9 mouse cellular contexts compared by ENCODE assay signal in the genomic region with DNA sequence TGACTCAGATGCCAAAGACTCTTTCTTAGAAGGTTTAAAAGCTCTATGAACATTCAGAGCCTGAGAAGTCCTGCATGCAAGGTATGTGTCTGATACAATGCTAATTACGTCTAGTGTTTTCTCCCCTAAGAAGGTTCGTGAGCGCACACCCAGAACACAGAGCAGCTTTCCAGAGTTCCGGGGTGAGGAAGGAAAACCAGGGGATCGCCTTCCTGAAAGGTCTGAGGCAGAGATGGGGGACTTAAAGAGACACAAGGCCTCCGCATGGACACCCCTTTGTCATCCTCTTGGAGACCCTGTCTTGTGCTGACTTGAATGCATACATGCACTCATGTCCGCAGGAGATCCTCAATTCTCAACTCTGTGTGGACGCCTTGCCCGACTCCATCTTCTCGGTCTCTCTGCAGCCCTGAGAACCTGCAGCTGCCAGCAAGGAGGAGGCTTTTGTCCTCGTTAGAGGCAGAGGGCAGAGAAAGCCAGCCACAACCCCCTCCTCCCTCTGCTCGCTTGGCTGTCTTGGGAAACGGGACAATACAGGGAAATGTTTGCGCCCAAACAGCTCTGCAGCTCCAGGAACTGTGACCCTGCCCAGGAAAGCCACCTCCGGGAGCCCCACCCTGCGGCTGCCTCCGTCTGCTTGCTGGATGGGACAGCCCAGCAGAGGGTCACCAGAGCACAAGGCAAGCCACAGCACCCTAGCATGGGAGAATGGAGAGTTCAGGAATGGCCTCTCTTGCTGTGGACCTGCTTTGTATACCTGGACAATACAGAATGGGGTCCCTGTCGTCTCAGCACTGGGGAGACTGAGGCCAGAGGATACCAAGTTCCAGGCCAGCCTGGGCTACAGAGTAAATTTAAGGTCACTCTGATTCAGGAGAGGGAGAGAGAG. TPM values are rescaled to one million over a fixed set of nuclear protein-coding genes. Genes with fewer than 3 reads are reported as not detected.
DNase-seq lines count a peak whose midpoint lies in the region; ATAC-seq lines count a peak whose summit lies in the region.
"Had no signal": no experiment of that assay in that cellular context is flagged by ENCODE, and none has a peak within 500 bp of the region (broad histone marks: within the 10 kb centered on the region; RNA-seq: fewer than 3 reads in every experiment).

No protein-coding gene starts in this region.

- no peaks in the 10 kb centered on the region for H3K4me1 ChIP-seq in midbrain, embryonic 11.5 days (ENCODE audit: control insufficient read depth, insufficient read depth, low read length)
- H3K4me1 ChIP-seq in midbrain, embryonic 14.5 days (ENCODE audit: control insufficient read depth, insufficient read depth, low read length), result no peaks in the 10 kb centered on the region
- peaks cover 12% of the 10 kb centered on the region for H3K4me1 ChIP-seq in heart, embryonic 13.5 days
- 0 out of 2 replicates have a peak, but pooled peaks cover 2% of the 10 kb centered on the region for H3K4me1 ChIP-seq in stomach, embryonic 16.5 days (ENCODE audit: control insufficient read depth, insufficient read depth, low read length)
- H3K4me1 ChIP-seq: megakaryocyte, embryonic 14.5 days had no signal

- WGBS in midbrain, embryonic 11.5 days, result 57% methylated on average over 18 of the region's 18 CpGs
- 52% methylated on average over 18 of the region's 18 CpGs for WGBS in midbrain, embryonic 14.5 days
- WGBS in heart, embryonic 13.5 days, result 57% methylated on average over 18 of the region's 18 CpGs
- 49% methylated on average over 18 of the region's 18 CpGs for WGBS in stomach, embryonic 16.5 days

- H3K27me3 ChIP-seq in midbrain, embryonic 11.5 days (ENCODE audit: control insufficient read depth, insufficient read depth, low read length), result no peaks in the 10 kb centered on the region
- no peaks in the 10 kb centered on the region for H3K27me3 ChIP-seq in midbrain, embryonic 14.5 days (ENCODE audit: control insufficient read depth, insufficient read depth, low read length)
- no peaks in the 10 kb centered on the region; the same call in 1 of the 2 replicates for H3K27me3 ChIP-seq in heart, embryonic 13.5 days (replicated peaks)
- H3K27me3 ChIP-seq in stomach, embryonic 16.5 days (ENCODE audit: control insufficient read depth, insufficient read depth, low read length), result no peaks in the 10 kb centered on the region

- H3K9ac ChIP-seq in midbrain, embryonic 11.5 days (ENCODE audit: low read length), result no peak overlapping the region; the same call in 1 of the 2 replicates
- no peak overlapping the region for H3K9ac ChIP-seq in midbrain, embryonic 14.5 days (replicated peaks; ENCODE audit: low read length)
- H3K9ac ChIP-seq in heart, embryonic 13.5 days, result no peak overlapping the region
- H3K9ac ChIP-seq in stomach, embryonic 16.5 days (ENCODE audit: low read length), result 0 out of 2 replicates have a peak overlapping the region, but pooled peaks have one; percentile 18

- no peak overlapping the region for H3K4me3 ChIP-seq in midbrain, embryonic 11.5 days (ENCODE audit: low read depth, low read length)
- no peak overlapping the region for H3K4me3 ChIP-seq in midbrain, embryonic 14.5 days (replicated peaks; ENCODE audit: low read depth, low read length)
- H3K4me3 ChIP-seq in heart, embryonic 13.5 days, result no peak overlapping the region
- no peak overlapping the region for H3K4me3 ChIP-seq in stomach, embryonic 16.5 days (replicated peaks; ENCODE audit: low read length)
- H3K4me3 ChIP-seq: megakaryocyte, embryonic 14.5 days had no signal

- DNase-seq in midbrain, embryonic 11.5 days (ENCODE audit: low spot score, missing footprints), result peak; percentile 85
- no peak for DNase-seq in midbrain, embryonic 14.5 days
- peak; percentile 79 to 85 for DNase-seq in kidney, postnatal 36 days
- DNase-seq in frontal cortex, postnatal 25 days (ENCODE audit: low spot score in 2 of 2), result no peak
- no peak for DNase-seq in spleen, postnatal 4 days (ENCODE audit: low spot score in 2 of 2)
- DNase-seq in cerebellum, adult 9-11 months, result no peak

- no peak overlapping the region for H3K27ac ChIP-seq in midbrain, embryonic 11.5 days (ENCODE audit: low read depth, low read length)
- no peak overlapping the region for H3K27ac ChIP-seq in midbrain, embryonic 14.5 days (replicated peaks; ENCODE audit: low read depth, low read length)
- peak overlapping the region; percentile 70 for H3K27ac ChIP-seq in heart, embryonic 13.5 days (replicated peaks)
- peak overlapping the region; percentile 39 for H3K27ac ChIP-seq in stomach, embryonic 16.5 days (ENCODE audit: low read length)

- no peak for ATAC-seq in midbrain, embryonic 11.5 days (ENCODE audit: low FRiP score)
- ATAC-seq in midbrain, embryonic 14.5 days (ENCODE audit: low FRiP score, low TSS enrichment), result no peak
- peak; percentile 55; the same call in 1 of the 2 replicates for ATAC-seq in heart, embryonic 13.5 days (ENCODE audit: extremely low read depth, insufficient number of reproducible peaks, low FRiP score, low TSS enrichment)
- peak; percentile 42; the same call in 1 of the 2 replicates for ATAC-seq in stomach, embryonic 16.5 days (ENCODE audit: insufficient read depth, low FRiP score)

- no peaks in the 10 kb centered on the region for H3K36me3 ChIP-seq in midbrain, embryonic 11.5 days (ENCODE audit: control insufficient read depth, insufficient read depth, low read length)
- no peaks in the 10 kb centered on the region for H3K36me3 ChIP-seq in midbrain, embryonic 14.5 days (ENCODE audit: control insufficient read depth, insufficient read depth, low read length)
- H3K36me3 ChIP-seq in heart, embryonic 13.5 days, result no peaks in the 10 kb centered on the region
- H3K36me3 ChIP-seq in stomach, embryonic 16.5 days (ENCODE audit: control insufficient read depth, insufficient read depth, low read length), result no peaks in the 10 kb centered on the region

- no peaks in the 10 kb centered on the region for H3K9me3 ChIP-seq in midbrain, embryonic 11.5 days (ENCODE audit: control insufficient read depth, low read length)
- no peaks in the 10 kb centered on the region for H3K9me3 ChIP-seq in midbrain, embryonic 14.5 days (ENCODE audit: control insufficient read depth, low read length)
- H3K9me3 ChIP-seq in heart, embryonic 13.5 days, result peaks cover 2% of the 10 kb centered on the region; the same call in 1 of the 2 replicates
- no peaks in the 10 kb centered on the region for H3K9me3 ChIP-seq in stomach, embryonic 16.5 days (replicated peaks; ENCODE audit: control insufficient read depth, low read length)

- H3K4me2 ChIP-seq in midbrain, embryonic 11.5 days, result no peak overlapping the region
- no peak overlapping the region for H3K4me2 ChIP-seq in midbrain, embryonic 14.5 days (ENCODE audit: low read length)
- H3K4me2 ChIP-seq in heart, embryonic 13.5 days, result peak overlapping the region; percentile 27
- no peak overlapping the region for H3K4me2 ChIP-seq in stomach, embryonic 16.5 days (ENCODE audit: low read depth, low read length)

RNA-seq across cellular contexts. Expression of a gene that starts 18.8 kb away (rescaled TPM):
- not detected in 2 replicates for polyA plus RNA-seq in midbrain, embryonic 11.5 days (2014; fragmentation: Nextera tagmentation; extraction: Ambion mirVana)
- not detected in 2 replicates for polyA plus RNA-seq in midbrain, embryonic 14.5 days (2014; fragmentation: Nextera tagmentation; extraction: Ambion mirVana)
- not detected in 2 replicates for polyA plus RNA-seq in heart, embryonic 13.5 days (2015; fragmentation: Nextera tagmentation; extraction: Ambion mirVana)
- not detected in 2 replicates for polyA plus RNA-seq in stomach, embryonic 16.5 days (2015; fragmentation: Nextera tagmentation; extraction: Ambion mirVana)

RNA-seq across cellular contexts. Expression of a gene that starts 27.6 kb away (rescaled TPM):
- polyA plus RNA-seq in midbrain, embryonic 11.5 days (2014; fragmentation: Nextera tagmentation; extraction: Ambion mirVana), result 3.8 and 3.9 TPM in 2 replicates
- polyA plus RNA-seq in midbrain, embryonic 14.5 days (2014; fragmentation: Nextera tagmentation; extraction: Ambion mirVana), result not detected in 2 replicates
- polyA plus RNA-seq in heart, embryonic 13.5 days (2015; fragmentation: Nextera tagmentation; extraction: Ambion mirVana), result 3.2 and 9.9 TPM in 2 replicates
- 8.6 and 13.5 TPM in 2 replicates for polyA plus RNA-seq in stomach, embryonic 16.5 days (2015; fragmentation: Nextera tagmentation; extraction: Ambion mirVana)

RNA-seq across cellular contexts. Expression of a gene that starts 44.5 kb away (rescaled TPM):
- polyA plus RNA-seq in midbrain, embryonic 11.5 days (2014; fragmentation: Nextera tagmentation; extraction: Ambion mirVana), result 9.1 and 9.2 TPM in 2 replicates
- polyA plus RNA-seq in midbrain, embryonic 14.5 days (2014; fragmentation: Nextera tagmentation; extraction: Ambion mirVana), result 6.0 and 6.3 TPM in 2 replicates
- 9.3 and 10.4 TPM in 2 replicates for polyA plus RNA-seq in heart, embryonic 13.5 days (2015; fragmentation: Nextera tagmentation; extraction: Ambion mirVana)
- polyA plus RNA-seq in stomach, embryonic 16.5 days (2015; fragmentation: Nextera tagmentation; extraction: Ambion mirVana), result 14.1 and 14.8 TPM in 2 replicates

RNA-seq across cellular contexts. Expression of a gene that starts 59.0 kb away (rescaled TPM):
- polyA plus RNA-seq in midbrain, embryonic 11.5 days (2014; fragmentation: Nextera tagmentation; extraction: Ambion mirVana), result 2.5 and 2.7 TPM in 2 replicates
- polyA plus RNA-seq in midbrain, embryonic 14.5 days (2014; fragmentation: Nextera tagmentation; extraction: Ambion mirVana), result not detected in 2 replicates
- polyA plus RNA-seq in heart, embryonic 13.5 days (2015; fragmentation: Nextera tagmentation; extraction: Ambion mirVana), result 1.6 and 1.7 TPM in 2 replicates
- polyA plus RNA-seq in stomach, embryonic 16.5 days (2015; fragmentation: Nextera tagmentation; extraction: Ambion mirVana), result 73.1 and 90.8 TPM in 2 replicates

Comparison
In these comparisons a context has a peak if more than half of its experiments do, and no peak if none do; other contexts are left out.
1. DNase-seq: peak in midbrain, embryonic 11.5 days (single experiment) and kidney, postnatal 36 days (2 of 2); none in midbrain, embryonic 14.5 days (single experiment), frontal cortex, postnatal 25 days (0 of 2), spleen, postnatal 4 days (0 of 2) and cerebellum, adult 9-11 months (single experiment).
2. ATAC-seq: peak in heart, embryonic 13.5 days (single experiment) and stomach, embryonic 16.5 days (single experiment); none in midbrain, embryonic 11.5 days (single experiment) and midbrain, embryonic 14.5 days (single experiment).
3. H3K27ac ChIP-seq: peak in heart, embryonic 13.5 days (single experiment) and stomach, embryonic 16.5 days (single experiment); none in midbrain, embryonic 11.5 days (single experiment) and midbrain, embryonic 14.5 days (single experiment).